In genomic region chr10:37422612-37423011, GRCm38 (mm10) we compare ENCODE assay signal across 17 mouse cellular contexts.
DNase-seq lines count a peak whose midpoint lies in the region; ATAC-seq lines count a peak whose summit lies in the region.
"Had no signal": no experiment of that assay in that cellular context is flagged by ENCODE, and none has a peak within 500 bp of the region (broad histone marks: within the 10 kb centered on the region; RNA-seq: fewer than 3 reads in every experiment).

No protein-coding gene starts in this region.

- no peaks in the 10 kb centered on the region for H3K27me3 ChIP-seq in kidney, embryonic 14.5 days (ENCODE audit: control insufficient read depth, insufficient read depth, low read length)
- no peaks in the 10 kb centered on the region for H3K27me3 ChIP-seq in limb, embryonic 13.5 days
- H3K27me3 ChIP-seq: embryonic facial prominence, embryonic 12.5 days; forebrain, embryonic 12.5 days; heart, embryonic 13.5 days; midbrain, embryonic 12.5 days had no signal

- H3K9me3 ChIP-seq in kidney, embryonic 14.5 days (ENCODE audit: control insufficient read depth, low read length): no peaks in the 10 kb centered on the region
- no peaks in the 10 kb centered on the region for H3K9me3 ChIP-seq in limb, embryonic 13.5 days
- H3K9me3 ChIP-seq: embryonic facial prominence, embryonic 12.5 days; forebrain, embryonic 12.5 days; heart, embryonic 13.5 days; hindbrain, embryonic 10.5 days; midbrain, embryonic 12.5 days had no signal

- WGBS in kidney, embryonic 14.5 days: 51% methylated on average over 2 of the region's 2 CpGs
- WGBS in limb, embryonic 13.5 days: 21% methylated on average over 2 of the region's 2 CpGs

- H3K36me3 ChIP-seq in kidney, embryonic 14.5 days (ENCODE audit: control insufficient read depth, insufficient read depth, low read length): no peaks in the 10 kb centered on the region
- no peaks in the 10 kb centered on the region for H3K36me3 ChIP-seq in limb, embryonic 13.5 days
- H3K36me3 ChIP-seq: embryonic facial prominence, embryonic 12.5 days; forebrain, embryonic 12.5 days; heart, embryonic 13.5 days; hindbrain, embryonic 10.5 days; midbrain, embryonic 12.5 days had no signal

- H3K27ac ChIP-seq in kidney, embryonic 14.5 days (ENCODE audit: low read depth, low read length): peak overlapping the region; percentile 43; the same call in 1 of the 2 replicates
- no peak overlapping the region for H3K27ac ChIP-seq in limb, embryonic 13.5 days
- H3K27ac ChIP-seq: embryonic facial prominence, embryonic 12.5 days; forebrain, embryonic 12.5 days; heart, embryonic 13.5 days; hindbrain, embryonic 10.5 days; midbrain, embryonic 12.5 days had no signal

- no peak overlapping the region for H3K9ac ChIP-seq in kidney, embryonic 14.5 days (ENCODE audit: low read depth, low read length)
- H3K9ac ChIP-seq in limb, embryonic 13.5 days: no peak overlapping the region
- H3K9ac ChIP-seq: embryonic facial prominence, embryonic 12.5 days; forebrain, embryonic 12.5 days; heart, embryonic 13.5 days; midbrain, embryonic 12.5 days had no signal

- no peak for ATAC-seq in kidney, embryonic 14.5 days (ENCODE audit: low FRiP score, low TSS enrichment)
- peak; percentile 54 for ATAC-seq in limb, embryonic 13.5 days (ENCODE audit: low FRiP score, low read depth)
- ATAC-seq in cerebellum, adult (ENCODE audit: insufficient number of reproducible peaks, low FRiP score, low TSS enrichment): no peak

- no peaks in the 10 kb centered on the region for H3K4me1 ChIP-seq in kidney, embryonic 14.5 days (ENCODE audit: control insufficient read depth, insufficient read depth, low read length)
- peaks cover 9% of the 10 kb centered on the region for H3K4me1 ChIP-seq in limb, embryonic 13.5 days
- H3K4me1 ChIP-seq: forebrain, embryonic 12.5 days had no signal

- DNase-seq in embryo, embryonic 10 days (ENCODE audit: low spot score): peak; percentile 7
- DNase-seq in embryo, embryonic 9.5 days (ENCODE audit: extremely low spot score): no peak
- no peak for DNase-seq in kidney, adult 11 months
- DNase-seq in embryo, embryonic 11 days: peak; percentile 27
- no peak for DNase-seq in retina, embryonic 14.5 days (ENCODE audit: low spot score)
- DNase-seq: cerebellum, adult 18-20 months; lung, postnatal 10 days; right cerebral cortex, postnatal 25 days; thymus, postnatal 14 days had no signal

- H3K4me2 ChIP-seq in kidney, embryonic 14.5 days (replicated peaks; ENCODE audit: low read depth, low read length): no peak overlapping the region
- no peak overlapping the region for H3K4me2 ChIP-seq in limb, embryonic 13.5 days (replicated peaks)
- H3K4me2 ChIP-seq: embryonic facial prominence, embryonic 12.5 days; forebrain, embryonic 12.5 days; heart, embryonic 13.5 days; midbrain, embryonic 12.5 days had no signal

- H3K4me3 ChIP-seq in kidney, embryonic 14.5 days (ENCODE audit: low read length): no peak overlapping the region
- H3K4me3 ChIP-seq in limb, embryonic 13.5 days: no peak overlapping the region
- H3K4me3 ChIP-seq: embryonic facial prominence, embryonic 12.5 days; forebrain, embryonic 12.5 days; heart, embryonic 13.5 days; hindbrain, embryonic 10.5 days; midbrain, embryonic 12.5 days had no signal

Comparison
In these comparisons a context has a peak if more than half of its experiments do, and no peak if none do; other contexts are left out.
1. DNase-seq: peak in embryo, embryonic 10 days (single experiment) and embryo, embryonic 11 days (single experiment); none in embryo, embryonic 9.5 days (single experiment), kidney, adult 11 months (single experiment) and retina, embryonic 14.5 days (single experiment).